Mouse (Mus musculus) bone marrow macrophage, adult 2 months (primary cell): ENCODE measurements at regions not wholly inside any gene's neighbourhood (a gene's known extent, or its start where the extent isn't known, plus 50 kb on each side); places are given as distances from the start of the nearest gene placed in this dataset.

Source experiments
- CTCF ChIP-seq: IDR thresholded peaks from 2 replicates; pipeline ENCODE4 v1.5.1; 2012; ENCODE audit warnings: low read depth, mild to moderate bottlenecking, low read length, moderate library complexity
- POLR2A ChIP-seq: IDR thresholded peaks from 2 replicates; pipeline ENCODE4 v1.6.1; 2012; ENCODE audit warnings: mild to moderate bottlenecking, low read depth, low read length, borderline replicate concordance

GRCm38 (mm10) chr15:87458932-87459331, 85.2 kb upstream of the Fam19a5 start:
- no peak for TF ChIP-seq CTCF
- no peak for TF ChIP-seq POLR2A
